Mouse (Mus musculus) myocyte (in vitro differentiated cells): ENCODE data around the gene Arap2.

Experiments used
- MAX ChIP-seq: IDR thresholded peaks from one replicate; pipeline ENCODE4 v1.6.1; 2011; ENCODE audit warnings: low read depth, mild to moderate bottlenecking, control low read depth
- MYOD1 ChIP-seq, 3 experiments: IDR thresholded peaks; one replicate each; pipeline ENCODE4 v1.6.1; 2011; ENCODE audit warnings: control low read depth in 2 of 3, low read depth in 2 of 3, mild to moderate bottlenecking in 2 of 3, moderate library complexity in 1 of 3; ENCODE audit not compliant: insufficient read length in 2 of 3, control insufficient read depth in 1 of 3
- POLR2A ChIP-seq: IDR thresholded peaks from one replicate; pipeline ENCODE4 v1.6.1; 2011; ENCODE audit warnings: low read depth, mild to moderate bottlenecking, control low read depth, moderate library complexity; ENCODE audit not compliant: insufficient read length
- POLR2AphosphoS2 ChIP-seq: IDR thresholded peaks from one replicate; pipeline ENCODE4 v1.6.1; 2011; ENCODE audit warnings: low read depth, control low read depth; ENCODE audit not compliant: insufficient read length
- REST ChIP-seq: IDR thresholded peaks from one replicate; pipeline ENCODE4 v1.6.1; 2011; ENCODE audit warnings: mild to moderate bottlenecking, control low read depth, moderate library complexity; ENCODE audit not compliant: insufficient read depth, insufficient read length
- SRF ChIP-seq: IDR thresholded peaks from one replicate; pipeline ENCODE4 v1.6.1; 2011; ENCODE audit warnings: low read depth; ENCODE audit not compliant: control insufficient read depth, insufficient read length
- USF1 ChIP-seq: IDR thresholded peaks from one replicate; pipeline ENCODE4 v1.6.1; 2011; ENCODE audit warnings: low read depth, mild to moderate bottlenecking, control low read depth, moderate library complexity

DNA sequence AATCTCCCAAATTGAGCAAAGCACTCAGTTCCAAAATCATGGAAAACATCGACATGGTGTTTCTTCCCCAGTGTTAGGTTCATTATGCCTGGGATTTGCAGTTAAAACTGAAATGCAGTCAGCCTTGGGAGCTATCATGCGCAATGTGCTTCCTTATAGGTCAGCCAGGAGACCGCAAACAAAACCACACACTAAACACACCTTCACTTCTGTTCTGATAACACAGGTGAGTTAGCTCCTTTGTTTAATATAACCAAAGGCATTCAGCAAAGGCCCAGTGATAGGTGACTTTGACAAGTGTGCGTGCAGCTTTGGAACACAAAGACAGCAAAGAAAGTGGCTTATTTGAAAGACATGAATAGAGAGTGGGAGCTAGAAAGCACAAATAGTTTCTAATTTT is 101.1 kb downstream of the Arap2 start:
- TF ChIP-seq SRF (no peak), POLR2A (no peak), USF1 (no peak), MAX (no peak), MYOD1 (IDR thresholded peaks at IDR 0.05; ENCODE audit: control insufficient read depth in 1 of 3, insufficient read length in 2 of 3, low read depth in 2 of 3) (no peak), REST (no peak), POLR2AphosphoS2 (no peak)
